In the genomic region with DNA sequence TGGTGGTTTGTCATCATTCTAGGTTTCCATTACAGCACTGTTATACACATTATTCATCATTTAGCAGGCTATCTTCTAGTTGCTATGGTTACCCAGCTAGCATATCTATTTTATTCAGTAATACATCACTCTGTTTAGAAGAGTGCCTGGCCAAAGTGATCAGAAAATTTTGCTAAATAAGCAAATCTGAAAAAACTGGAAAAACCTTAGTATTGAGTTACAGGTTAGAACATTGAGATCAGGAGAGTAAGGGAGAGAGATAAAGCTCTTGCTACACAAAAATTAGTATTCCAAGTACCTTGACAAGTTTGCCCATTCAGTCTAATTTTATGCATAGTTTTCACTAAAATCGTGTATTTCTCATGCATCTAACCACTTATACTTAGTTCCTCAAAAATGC, we compare ENCODE assay signal across 17 mouse cellular contexts.
"Had no signal": no experiment of that assay in that cellular context is flagged by ENCODE, and none has a peak within 500 bp of the region (broad histone marks: within the 10 kb centered on the region; RNA-seq: fewer than 3 reads in every experiment).

No protein-coding gene starts in this region.

- H3K27me3 ChIP-seq: midbrain, embryonic 13.5 days; neural tube, embryonic 13.5 days; neural tube, embryonic 15.5 days had no signal

- ATAC-seq: midbrain, embryonic 13.5 days had no signal

- H3K27ac ChIP-seq: midbrain, embryonic 10.5 days; midbrain, embryonic 13.5 days; neural tube, embryonic 13.5 days; neural tube, embryonic 15.5 days had no signal

- H3K4me3 ChIP-seq: midbrain, embryonic 10.5 days; midbrain, embryonic 13.5 days; myocyte; neural tube, embryonic 13.5 days; neural tube, embryonic 15.5 days had no signal

- H3K4me1 ChIP-seq: midbrain, embryonic 10.5 days; midbrain, embryonic 13.5 days; neural tube, embryonic 13.5 days; neural tube, embryonic 15.5 days had no signal

- H3K4me2 ChIP-seq: lung, embryonic 14.5 days; midbrain, embryonic 13.5 days; neural tube, embryonic 13.5 days; neural tube, embryonic 15.5 days had no signal

- DNase-seq: lung, adult 18-20 months; lung, embryonic 14.5 days; lung, postnatal 10 days; lung, postnatal 4 days; retina, postnatal 1 day; right cerebral cortex, adult 18-20 months; right cerebral cortex, postnatal 25 days; right cerebral cortex, postnatal 4 days; spleen, adult 18-20 months; thymus, adult 2 months; thymus, postnatal 25 days; thymus, postnatal 4 days had no signal

- H3K9ac ChIP-seq: lung, embryonic 14.5 days; midbrain, embryonic 13.5 days; neural tube, embryonic 13.5 days; neural tube, embryonic 15.5 days had no signal

- H3K9me3 ChIP-seq: midbrain, embryonic 10.5 days; midbrain, embryonic 13.5 days; neural tube, embryonic 13.5 days; neural tube, embryonic 15.5 days had no signal
